Mouse (Mus musculus): Measurements from ENCODE around the gene Tekt4.

- TF ChIP-seq CTCF (conservative IDR thresholded peaks at IDR 0.05; ENCODE audit: low read length) (no peak), NANOG (IDR thresholded peaks at IDR 0.05; ENCODE audit: borderline replicate concordance, low read length) (no peak), POU5F1 (IDR thresholded peaks at IDR 0.05; ENCODE audit: borderline replicate concordance, low read length) (no peak)
Observed at GRCm38 (mm10) chr17:25410180-25410579, 44.2 kb upstream of the Tekt4 start.
